Mouse (Mus musculus) heart, postnatal 4 days (tissue): Measurements from ENCODE around the gene Tmem102. TPM values are rescaled to one million over a fixed set of nuclear protein-coding genes. Genes with fewer than 3 reads are reported as not detected.

Experiments
- DNase-seq: peaks from one replicate; pipeline ENCODE4 v3.0.0; 2021
- total RNA-seq, 2 experiments: library from RNA; stranded (reverse); gene quantifications; 2 replicates each; pipeline ENCODE4 v1.2.3; 2021

Gene Tmem102
- total RNA-seq, 2 experiments from 2014 or later, result 0.60 to 0.92 TPM

DNA sequence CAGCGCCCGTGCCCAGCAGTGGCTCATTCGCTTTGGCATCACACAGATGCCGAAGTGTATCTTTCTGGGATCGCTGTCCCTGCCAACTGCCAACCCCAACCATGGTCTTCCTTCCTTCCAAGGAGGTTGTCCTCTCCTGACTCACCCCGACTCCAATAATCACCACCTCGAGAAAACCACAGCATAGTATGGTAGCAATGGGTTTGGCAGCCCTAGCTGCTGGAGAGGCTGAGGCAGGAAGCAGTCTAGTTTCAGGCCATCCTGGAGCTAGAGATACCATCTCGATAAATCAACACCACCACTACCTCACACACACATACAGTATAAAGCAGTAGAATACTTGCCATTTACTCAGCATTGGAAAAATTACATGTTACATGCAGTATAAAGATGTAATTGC is 13.4 kb upstream of the Tmem102 start:
- DNase-seq, result no peak

DNA sequence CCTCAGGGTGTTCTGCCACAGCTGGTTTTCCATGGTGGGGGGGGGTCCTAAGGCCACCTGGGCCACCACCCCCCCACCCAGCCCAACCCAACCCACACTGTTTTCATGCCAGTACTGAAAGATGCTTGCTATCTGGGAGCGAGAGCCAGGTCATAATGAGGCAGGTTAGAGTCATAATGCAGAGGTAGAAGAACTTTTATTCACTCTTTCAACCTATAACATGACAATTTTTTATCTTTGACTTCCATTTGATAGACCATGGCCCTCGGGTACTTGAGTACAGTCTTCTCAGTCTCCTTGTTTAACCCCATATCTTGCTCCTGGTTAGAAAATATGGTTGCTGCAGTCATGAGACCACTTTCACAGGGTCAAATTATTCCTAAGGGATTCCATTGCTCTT is 12.9 kb upstream of the Tmem102 start, which contains the start of gene Spem2:
Spem2 (minus strand) TSS at position 101 of the 400 bp plus-strand sequence.
- DNase-seq, result no peak

DNA sequence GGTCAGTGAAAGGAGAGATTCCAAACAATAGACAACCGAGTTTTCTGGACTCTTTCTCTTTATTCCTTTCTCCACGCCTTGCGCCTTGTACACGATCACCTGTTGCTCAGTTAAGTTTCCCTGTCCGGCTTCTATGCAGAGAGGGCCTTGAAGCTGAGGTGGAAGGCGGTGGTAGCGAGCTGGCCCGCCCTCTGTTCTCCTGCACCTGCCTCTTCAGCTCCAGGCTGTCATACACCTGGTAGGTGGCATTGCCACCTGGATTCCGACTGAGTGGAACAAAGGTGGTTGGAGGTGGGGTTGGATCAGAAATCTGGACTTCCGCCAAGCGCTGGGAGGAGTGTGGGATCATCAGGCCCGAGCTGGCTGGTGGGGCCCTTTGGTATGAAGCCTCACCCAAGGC is 11.1 kb upstream of the Tmem102 start:
- no peak for DNase-seq

DNA sequence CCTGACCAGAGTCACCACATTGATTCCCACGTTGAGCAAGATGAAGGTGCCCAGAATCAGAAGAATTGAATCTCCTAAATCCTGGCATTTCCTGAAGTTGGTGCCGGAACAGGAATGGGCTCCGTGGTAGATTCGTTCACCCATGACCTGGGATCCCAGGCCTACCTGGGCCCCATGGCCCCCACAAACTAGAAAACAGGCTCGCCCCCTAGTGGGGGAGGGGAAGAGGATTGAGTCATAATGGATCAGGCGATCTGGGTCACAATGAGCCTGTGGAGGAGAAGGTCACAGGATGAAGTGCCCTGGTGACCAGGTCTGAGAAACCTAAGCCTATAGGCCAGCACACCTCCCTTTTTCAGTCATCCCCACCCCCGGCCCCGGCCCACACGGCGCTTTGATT is 9.7 kb upstream of the Tmem102 start, which contains the start of gene Gm39566:
Gm39566 (minus strand) TSS at position 144 of the 400 bp plus-strand sequence.
- no peak for DNase-seq

DNA sequence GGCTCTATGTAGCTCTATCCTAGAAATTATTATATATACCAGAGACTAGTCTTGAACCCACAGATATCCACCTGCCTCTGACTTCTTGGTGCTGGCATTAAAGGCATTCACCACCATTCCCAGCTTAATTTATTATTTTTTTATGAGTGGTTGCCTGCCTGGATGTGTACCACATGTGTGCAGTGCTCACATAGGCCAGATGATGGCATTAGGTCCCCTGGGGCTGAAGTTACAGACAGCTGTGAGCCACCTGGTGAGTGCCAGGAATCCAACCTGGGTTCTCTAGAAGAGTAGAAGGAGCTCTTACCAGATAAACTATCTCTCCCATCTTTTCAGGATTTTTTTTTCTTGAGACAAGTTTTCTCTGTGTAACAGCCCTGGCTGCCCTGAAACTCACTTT is 4.9 kb upstream of the Tmem102 start:
- no peak for DNase-seq

DNA sequence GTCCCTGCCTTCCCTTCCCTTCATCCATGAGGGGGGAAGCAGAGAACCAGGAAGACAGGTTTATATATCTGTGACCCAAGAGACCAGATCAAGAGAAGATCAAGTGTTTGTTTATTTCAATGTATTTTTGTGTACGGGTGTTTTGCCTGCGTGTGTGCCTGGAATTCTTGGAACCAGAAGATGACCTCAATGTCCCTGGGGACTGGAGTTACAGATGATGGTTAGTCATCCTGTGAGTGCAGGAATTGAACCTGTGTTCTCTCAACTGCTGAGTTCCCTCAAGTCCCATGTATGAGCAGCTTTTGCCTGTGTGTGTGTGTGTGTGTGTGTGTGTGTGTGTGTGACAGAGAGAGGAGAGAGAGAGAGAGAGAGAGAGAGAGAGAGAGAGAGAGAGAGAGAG is 2.2 kb upstream of the Tmem102 start:
- no peak for DNase-seq

DNA sequence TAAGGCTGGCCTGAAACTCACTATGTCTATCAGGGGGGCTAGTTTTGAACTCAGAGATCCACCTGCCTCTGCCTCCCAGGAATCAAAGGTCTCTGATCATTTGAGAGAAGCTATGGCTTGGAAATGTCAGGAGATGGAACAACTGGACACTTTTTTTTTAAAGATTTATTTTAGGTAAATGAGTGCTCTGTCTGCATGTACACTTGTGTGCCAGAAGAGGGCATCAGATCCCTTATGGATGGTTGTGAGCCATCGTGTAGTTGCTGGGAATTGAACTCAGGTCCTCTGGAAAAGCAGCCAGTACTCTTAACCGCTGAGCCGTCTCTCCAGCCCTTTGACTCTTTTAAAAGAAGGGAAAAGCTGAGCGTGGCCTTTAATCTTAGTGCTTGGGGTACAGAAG is 954 bp upstream of the Tmem102 start:
- no peak for DNase-seq

DNA sequence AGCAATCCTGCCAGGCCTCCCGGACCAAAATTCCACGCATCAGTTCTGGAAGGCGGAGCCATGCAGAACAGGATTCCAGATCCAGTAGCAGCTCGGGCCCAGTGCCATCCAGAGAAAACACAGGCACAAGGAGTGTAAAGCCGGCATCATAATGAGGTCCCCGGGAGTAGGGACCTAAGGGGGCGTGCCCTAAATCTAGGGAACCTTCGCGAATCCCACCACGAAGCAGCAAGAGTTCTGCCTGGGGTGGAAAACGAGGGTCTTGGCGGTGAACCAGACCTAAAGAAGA is 828 bp downstream of the Tmem102 start:
- peak; percentile 55 for DNase-seq

DNA sequence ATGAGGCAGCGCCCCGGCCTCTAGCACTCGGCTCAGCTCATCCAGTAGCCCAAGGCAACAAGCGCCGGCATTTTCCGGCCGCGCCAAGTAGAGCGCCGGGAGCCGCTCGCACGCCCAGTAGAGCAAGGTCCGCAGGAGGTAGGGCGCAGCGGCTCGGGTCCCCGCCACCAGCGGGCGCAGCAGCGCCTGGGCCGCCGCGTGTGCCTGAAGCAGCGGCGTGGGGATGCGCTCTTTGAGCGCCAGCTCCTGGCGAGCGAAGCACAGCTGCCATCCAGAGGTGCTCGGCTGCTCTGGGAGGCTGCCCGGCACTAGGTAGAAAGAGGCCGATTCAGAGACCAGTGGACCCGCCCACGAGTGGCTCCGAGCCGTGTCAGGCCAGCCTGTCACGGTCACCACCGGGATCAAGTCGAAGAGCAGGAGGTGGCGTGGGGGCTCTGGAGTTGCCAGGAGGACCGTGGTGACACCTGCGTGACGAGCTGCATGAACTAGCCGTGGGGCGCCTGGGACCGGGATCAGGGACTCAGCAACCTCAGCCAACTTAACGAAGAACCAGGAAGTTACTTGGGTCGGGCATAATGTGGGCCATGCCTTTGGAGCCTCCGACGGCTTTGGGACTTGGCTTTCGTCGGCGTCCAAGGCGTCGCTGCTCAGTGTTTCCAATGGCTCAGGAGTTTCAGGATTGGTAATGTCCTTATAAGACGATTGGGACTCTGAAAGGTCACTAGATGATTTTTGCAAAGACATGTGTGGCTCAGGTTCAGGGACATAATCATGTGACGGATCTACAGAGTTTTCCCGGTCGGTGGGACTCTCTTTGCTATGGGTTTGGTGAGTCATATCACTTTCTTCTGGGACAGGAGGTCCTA is 1.4 kb downstream of the Tmem102 start:
- peak; percentile 82 for DNase-seq

DNA sequence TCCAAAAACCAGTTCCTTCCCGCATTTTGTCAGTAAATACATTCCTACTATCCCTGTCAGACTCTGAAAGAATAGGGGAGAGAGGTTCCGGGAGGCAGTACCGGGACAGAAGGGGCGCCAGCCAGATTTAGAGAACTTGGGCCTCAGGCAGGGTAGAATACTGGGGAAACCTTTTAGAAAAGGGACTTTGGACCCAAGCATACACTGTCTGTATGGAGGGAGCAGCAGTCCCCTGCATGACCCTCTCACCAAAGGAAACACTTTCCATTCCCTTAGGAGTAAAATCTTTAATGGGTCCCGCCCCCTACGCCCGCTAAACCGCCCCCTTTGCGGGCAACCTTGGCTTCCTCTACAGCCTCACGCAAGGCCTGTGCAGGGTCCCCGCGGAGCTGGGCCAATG is 2.1 kb downstream of the Tmem102 start:
- no peak for DNase-seq

DNA sequence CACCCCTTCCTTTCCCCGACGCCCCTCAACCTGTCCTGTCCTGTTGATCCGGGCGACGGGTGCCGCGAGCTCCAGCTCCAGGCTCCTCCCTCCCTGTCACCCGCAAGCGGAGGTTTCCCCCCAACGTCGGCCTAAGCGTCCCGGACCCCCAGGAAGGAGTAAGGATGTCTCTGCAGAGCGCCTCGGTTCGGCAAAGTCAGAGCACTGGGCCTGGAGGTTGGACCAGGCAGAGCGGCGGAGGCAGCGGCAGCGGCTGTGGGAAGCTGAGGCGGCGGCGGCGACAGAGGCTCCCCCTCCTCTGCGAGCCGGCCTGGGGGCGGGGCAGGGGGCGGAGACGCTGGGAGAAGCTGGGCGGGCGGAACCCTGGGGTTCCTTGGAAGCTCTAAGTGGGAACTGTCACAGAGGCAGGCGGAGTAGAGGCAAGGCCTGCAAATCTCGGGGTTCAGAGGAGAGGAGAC is 2.7 kb downstream of the Tmem102 start:
- DNase-seq, result peak; percentile 89

DNA sequence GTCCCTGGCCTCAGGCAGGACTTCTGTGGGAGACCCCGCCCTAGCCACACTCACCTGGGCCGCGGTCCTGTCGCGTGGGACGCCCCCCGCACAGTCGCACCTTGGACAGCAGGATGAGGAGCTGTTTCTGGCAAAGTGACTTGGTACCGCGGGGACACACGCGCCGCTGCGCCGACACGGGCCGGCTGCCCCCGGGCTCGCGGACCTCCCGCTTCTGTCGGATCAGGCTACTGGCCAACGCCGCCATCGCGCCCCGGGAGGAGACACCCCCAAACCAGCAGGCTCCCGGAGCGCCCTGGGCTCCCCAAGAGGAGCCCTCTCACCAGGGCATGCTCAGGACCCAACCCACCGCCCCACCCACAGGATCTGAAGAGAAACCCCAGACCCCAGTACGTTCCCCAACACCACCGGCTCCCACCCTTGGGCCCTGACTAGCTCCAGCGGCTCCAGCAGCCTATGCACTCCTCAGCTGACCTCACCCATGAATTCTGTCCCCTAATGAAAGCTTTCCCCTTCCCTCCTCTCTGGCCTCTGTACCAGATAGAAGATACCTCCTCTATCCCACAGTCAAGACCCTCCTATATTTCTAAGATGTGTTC is 3.9 kb downstream of the Tmem102 start, which contains the start of gene Fgf11:
Fgf11 (minus strand) TSS at position 479 of the 599 bp plus-strand sequence.
- no peak for DNase-seq

DNA sequence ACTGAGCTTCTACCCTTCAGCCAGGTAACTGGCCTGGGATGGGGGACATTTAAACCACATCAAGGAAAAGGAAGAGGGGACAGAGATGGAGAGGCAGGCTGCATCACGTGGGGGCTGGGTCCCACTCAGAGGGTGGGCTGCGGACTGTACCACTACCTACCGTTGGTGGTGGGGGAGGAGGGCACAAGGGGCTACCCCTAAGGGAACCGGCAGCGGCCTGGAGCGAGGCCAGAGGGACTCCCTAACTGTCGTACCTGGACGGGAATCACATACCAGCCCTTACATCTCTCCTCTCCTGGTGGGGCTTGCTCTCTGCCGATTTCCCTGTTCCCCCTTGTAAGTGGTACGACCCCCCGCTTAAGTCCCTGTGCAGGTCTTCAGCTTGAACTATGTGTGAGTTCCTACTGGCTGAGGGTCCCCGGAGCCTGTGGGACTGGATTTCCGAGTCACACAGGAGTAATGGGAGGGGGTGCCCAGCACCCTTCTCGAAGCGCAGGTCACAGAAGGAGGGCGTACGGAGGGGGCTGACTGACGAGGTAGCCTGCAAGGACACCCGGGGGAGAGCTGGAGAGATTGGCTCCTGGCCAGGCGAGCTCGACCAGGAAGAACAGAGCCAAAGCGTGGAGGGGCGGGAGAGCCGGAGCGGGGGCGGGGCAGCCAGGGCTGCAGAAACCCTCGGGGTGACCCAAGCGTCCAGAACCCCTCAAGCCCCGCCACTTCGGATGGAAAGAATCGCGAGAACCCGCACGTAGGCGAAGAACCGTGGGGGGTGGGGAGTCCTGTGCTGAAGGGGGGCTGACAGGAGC is 4.8 kb downstream of the Tmem102 start:
- peak; percentile 79 for DNase-seq

DNA sequence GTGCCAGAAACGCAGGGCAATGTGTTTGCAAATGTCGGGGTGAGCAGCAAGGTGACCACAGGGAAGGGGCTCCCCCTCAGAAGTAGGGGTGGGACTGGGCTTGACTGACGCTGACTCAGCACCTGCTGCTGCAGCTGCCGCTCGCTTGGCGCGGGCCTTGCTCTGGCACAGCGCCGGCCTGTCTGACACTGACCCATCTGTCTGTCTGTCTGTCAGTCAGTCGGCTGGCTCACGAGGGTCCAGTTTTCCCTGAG is 5.4 kb downstream of the Tmem102 start:
- DNase-seq, result peak; percentile 41

DNA sequence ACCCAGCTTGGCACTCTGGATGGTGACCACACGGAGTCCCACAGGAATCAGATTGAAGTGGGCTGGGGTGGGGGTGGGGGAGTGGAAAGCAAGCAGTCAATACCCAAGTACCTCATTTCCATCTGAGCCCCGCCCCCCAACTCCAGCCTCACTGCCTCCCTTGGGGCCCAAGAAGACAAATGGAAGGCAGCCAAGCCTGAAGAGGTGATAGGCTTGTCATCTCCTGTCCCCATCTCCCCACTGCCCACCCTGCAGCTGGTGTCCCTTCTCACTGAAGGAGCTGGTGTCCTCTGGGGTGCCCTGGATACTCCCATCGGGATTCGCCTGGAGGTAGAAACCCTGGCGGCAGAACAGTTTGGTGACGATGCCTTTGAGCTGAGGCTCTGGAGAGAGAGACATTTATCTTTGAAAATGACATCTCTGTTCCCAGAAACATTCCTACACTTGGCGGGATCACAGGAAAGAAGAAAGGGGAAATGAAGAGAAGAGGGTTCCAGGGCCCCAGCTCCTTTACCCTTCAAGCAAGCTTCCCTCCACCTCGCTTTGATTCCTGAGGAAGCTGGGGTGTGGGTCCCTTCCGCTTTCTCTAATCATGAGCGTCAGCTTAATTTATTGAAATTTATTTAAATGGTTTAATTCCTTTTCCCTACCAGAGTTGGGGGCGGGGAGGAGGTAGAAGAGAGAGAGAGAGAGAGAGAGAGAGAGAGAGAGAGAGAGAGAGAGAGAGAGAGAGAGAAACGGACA is 5.9 kb downstream of the Tmem102 start:
- no peak for DNase-seq

DNA sequence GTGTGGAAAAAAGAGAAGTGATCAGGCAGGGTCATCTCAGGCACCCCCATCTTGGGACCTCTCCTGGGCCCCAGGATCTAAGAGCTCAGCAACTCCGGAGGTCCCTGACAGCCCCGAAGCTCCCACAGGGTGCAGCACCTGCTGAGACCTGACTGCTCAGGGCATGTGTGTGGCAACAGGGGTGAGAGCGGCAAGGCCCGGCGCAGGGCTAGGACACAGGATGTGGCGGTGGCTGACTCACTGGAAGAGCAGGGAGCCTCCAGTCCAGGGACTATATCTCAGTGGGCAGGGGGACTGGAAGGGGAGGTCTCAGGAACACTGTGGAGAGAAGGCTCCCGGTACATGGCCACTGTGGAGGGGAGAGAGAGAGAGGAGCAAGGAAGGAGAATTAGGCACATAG is 7.5 kb downstream of the Tmem102 start:
- no peak for DNase-seq

DNA sequence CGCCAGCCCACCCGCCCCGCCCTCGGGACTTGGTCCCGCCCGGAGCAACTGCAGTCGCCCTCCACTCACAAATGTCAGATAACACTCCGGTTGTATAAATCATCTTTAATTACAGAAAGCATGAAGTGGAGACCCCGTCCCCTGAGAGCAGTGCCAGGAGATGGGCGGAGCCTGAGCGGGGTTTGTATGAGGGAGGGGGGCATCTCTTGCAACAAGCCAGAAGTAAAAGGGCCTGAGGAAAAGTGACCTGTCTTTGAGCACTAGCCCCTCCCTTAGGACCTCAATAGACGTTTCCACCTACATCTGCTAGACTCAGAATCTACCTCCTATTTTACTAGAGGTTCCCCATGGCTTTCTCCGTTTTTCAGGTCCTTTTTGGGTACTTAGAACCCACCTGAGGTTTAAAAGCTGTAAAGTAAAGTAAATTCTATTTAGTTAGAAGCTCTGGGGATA is 9.4 kb downstream of the Tmem102 start:
- no peak for DNase-seq

DNA sequence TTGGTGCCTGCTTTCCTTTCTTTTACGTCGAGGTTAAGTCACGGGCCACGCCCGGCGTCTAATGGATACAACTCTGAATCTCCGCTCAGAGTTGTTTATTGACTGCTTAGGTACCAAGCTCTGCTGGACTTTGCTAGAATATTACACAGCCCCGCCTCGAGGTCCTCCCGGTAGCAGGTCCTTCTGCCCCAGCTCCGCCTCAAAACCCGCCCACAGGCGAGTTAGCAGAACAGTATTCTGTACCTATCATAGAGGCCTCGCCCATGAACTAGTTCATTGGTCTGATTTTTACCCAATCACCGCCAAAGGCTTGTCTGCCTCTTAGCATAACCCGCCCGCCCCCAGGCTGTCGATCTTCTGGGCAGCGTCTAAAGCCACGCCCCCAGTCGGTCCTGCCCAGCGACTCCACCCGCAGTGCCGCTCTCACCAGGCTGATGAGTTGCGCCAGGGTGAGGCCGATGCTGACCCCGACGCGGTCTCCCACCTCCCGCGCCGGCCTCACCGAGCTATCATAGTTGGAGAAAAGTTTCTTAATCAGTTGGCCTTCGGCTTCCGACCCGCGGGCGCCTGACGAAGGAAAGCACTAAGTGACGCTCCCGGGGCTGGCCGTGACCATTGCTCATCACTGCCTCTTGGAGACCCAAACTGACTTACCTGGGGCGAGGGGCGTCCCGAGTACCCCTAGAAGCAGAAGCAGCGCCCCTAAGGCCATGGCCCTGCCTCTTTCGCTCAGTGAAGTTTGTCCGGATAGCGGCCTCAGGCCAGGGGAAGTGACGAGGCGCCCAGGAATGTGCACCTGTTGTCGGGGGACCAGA is 10.0 kb downstream of the Tmem102 start, which contains the start of gene Chrnb1:
Chrnb1 (minus strand) TSS at position 776 of the 815 bp plus-strand sequence.
- peak; percentile 94 for DNase-seq

DNA sequence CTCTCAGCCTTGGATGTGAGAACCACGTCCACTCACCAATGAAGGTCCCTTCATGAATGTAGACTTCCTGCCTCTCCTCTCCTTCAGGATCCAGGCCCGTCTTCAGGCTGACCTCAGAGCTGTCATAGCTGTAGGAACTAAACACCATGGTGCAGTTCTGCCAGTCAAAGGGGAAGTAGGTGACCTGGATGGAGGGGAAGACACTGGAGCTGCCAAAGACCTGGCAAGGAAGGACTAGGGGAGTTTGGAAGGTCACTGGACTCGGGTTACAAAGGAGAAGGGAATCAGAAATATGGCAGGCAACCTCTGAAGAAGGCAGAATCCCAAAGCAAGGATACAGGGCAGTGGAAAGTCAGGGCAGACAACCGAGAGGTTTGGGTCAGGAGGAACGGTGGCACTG is 12.0 kb downstream of the Tmem102 start:
- DNase-seq, result no peak

DNA sequence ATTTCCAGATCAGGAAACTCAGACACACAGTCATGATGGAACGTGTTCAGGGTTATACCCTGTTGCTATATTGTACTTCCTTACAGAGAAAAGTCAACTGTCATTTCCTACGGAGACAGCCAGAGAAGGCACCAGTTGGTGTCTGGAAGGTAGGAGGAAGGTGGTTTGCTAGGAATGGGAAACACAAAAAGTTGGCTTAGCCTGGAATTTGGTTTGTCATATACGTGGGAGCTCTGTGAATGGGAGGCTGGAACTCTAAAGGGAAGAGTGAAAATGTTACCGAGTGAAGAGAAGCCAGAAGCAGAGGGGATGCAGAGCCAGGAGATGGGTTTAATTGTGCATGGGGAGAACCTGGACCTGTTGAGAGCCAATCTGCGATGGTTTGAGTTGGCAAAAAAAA is 14.0 kb downstream of the Tmem102 start:
- DNase-seq, result no peak

DNA sequence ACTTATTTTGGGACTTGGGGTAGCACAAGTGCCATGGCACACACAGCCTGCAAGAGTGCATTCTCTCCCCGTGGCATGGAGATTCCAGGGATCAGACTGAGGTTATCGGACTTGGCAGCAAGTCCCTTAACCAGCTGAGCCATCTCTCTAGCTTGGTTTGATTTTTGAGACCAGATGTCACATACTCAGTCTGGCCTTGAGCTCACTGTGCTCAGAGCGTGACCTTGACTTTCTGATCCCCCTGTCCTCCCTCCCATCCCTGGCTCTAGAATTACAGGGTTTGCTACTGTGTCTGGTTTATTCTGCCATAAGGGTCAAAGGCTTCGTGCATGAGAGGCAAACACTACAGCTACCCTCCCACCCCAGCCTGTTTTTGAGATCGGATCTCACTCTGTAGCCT is 16.0 kb downstream of the Tmem102 start:
- no peak for DNase-seq

DNA sequence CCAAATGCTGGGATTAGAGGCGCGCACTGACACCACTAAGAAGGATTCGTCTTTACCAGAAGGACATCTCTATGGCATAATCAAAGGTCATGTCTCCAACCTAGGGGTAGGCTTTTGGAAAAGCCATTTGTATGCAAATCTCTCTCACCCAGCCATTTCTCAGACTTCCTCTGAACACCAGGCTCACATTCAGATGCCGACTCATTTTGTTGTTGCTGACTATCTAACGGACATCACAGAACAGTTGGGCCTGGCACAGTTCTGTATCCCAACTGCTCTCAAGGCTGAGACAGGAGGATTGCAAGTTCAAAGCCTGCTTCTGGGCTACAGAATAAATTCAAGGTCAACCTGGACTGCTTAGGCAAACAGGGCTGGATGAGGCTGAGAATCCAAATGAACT is 18.1 kb downstream of the Tmem102 start:
- DNase-seq, result no peak
